Mouse (Mus musculus) forebrain, embryonic 14.5 days (tissue): ENCODE measurements around the gene D430019H16Rik. TPM values are rescaled to one million over a fixed set of nuclear protein-coding genes. Genes with fewer than 3 reads are reported as not detected.

Experiments
- ATAC-seq: fragments of 200-750 bp; cut with Nextera tagmentation; 2 replicates; pipeline ENCODE4 v1.8.0; 2017; ENCODE audit warnings: mild to moderate bottlenecking, moderate library complexity
- DNase-seq: peaks from one replicate; pipeline ENCODE4 v3.0.0-alpha.2; 2015; ENCODE audit warnings: low spot score
- H3K27ac ChIP-seq: fragments of 300-500 bp; sonication (generic); 2 replicates; pipeline ENCODE4 v1.5.1; 2014; ENCODE audit warnings: low read depth, mild to moderate bottlenecking, control low read depth, low read length, moderate library complexity
- H3K27me3 ChIP-seq: fragments of 300-500 bp; sonication (generic); replicated peaks from 2 replicates; pipeline ENCODE4 v1.6.1; 2014; ENCODE audit warnings: low read length, control low read depth, mixed read lengths; ENCODE audit not compliant: control insufficient read depth, insufficient read depth
- H3K36me3 ChIP-seq: fragments of 300-500 bp; sonication (generic); 2 replicates; pipeline ENCODE4 v1.6.1; 2014; ENCODE audit warnings: low read length, control low read depth; ENCODE audit not compliant: control insufficient read depth, insufficient read depth
- H3K4me1 ChIP-seq: fragments of 300-500 bp; sonication (generic); 2 replicates; pipeline ENCODE4 v1.6.1; 2014; ENCODE audit warnings: antibody characterized with exemption, low read length, control low read depth; ENCODE audit not compliant: control insufficient read depth, insufficient read depth
- H3K4me2 ChIP-seq: fragments of 300-500 bp; sonication (generic); 2 replicates; pipeline ENCODE4 v1.6.1; 2014; ENCODE audit warnings: mild to moderate bottlenecking, control low read depth, low read length
- H3K4me3 ChIP-seq: fragments of 300-500 bp; sonication (generic); 2 replicates; pipeline ENCODE4 v1.5.1; 2014; ENCODE audit warnings: low read depth, low read length, control low read depth
- H3K9ac ChIP-seq: fragments of 300-500 bp; sonication (generic); 2 replicates; pipeline ENCODE4 v1.6.1; 2014; ENCODE audit warnings: mild to moderate bottlenecking, low read length, control low read depth, moderate library complexity
- H3K9me3 ChIP-seq: fragments of 300-500 bp; sonication (generic); replicated peaks from 2 replicates; pipeline ENCODE4 v1.6.1; 2016; ENCODE audit warnings: low read length, control low read depth, mixed read lengths; ENCODE audit not compliant: control insufficient read depth
- WGBS: fragments of 180-500 bp; shearing (Covaris S2); extraction: QIAGEN DNeasy Blood & Tissue Kit; methylation state at CpG from one replicate; pipeline ENCODE4 v1.1.7; 2014; 5-methylcytosine and 5-hydroxymethylcytosine counted together
- polyA plus RNA-seq: library from polyadenylated mRNA; unstranded; fragments of >200 nt; fragmentation: Nextera tagmentation; extraction: Ambion mirVana; gene quantifications from 2 replicates; pipeline ENCODE4 v1.2.1, GENCODE M21; 2014

The D430019H16Rik gene
- polyA plus RNA-seq, 1 experiment from 2014 or later = 19.4 TPM

GRCm38 (mm10) chr12:105523737-105524136 is 70.1 kb downstream of the D430019H16Rik start:
- Histone ChIP-seq H3K4me3 (no peak overlapping the region), H3K4me1 (no peaks in the 10 kb centered on the region), H3K4me2 (no peak overlapping the region), H3K27ac (no peak overlapping the region), H3K9me3 (no peaks in the 10 kb centered on the region), H3K9ac (no peak overlapping the region), H3K27me3 (no peaks in the 10 kb centered on the region), H3K36me3 (no peaks in the 10 kb centered on the region)
- WGBS = 71% methylated on average over 2 of the region's 2 CpGs
- ATAC-seq (no peak), DNase-seq (no peak)

GRCm38 (mm10) chr12:105526186-105526585 is 72.5 kb downstream of the D430019H16Rik start:
- DNase-seq (no peak), ATAC-seq (no peak)
- 93% methylated on average over 3 of the region's 3 CpGs for WGBS
- Histone ChIP-seq H3K4me3 (no peak overlapping the region), H3K36me3 (no peaks in the 10 kb centered on the region), H3K27me3 (no peaks in the 10 kb centered on the region), H3K4me2 (no peak overlapping the region), H3K4me1 (no peaks in the 10 kb centered on the region), H3K9ac (no peak overlapping the region), H3K27ac (no peak overlapping the region), H3K9me3 (no peaks in the 10 kb centered on the region)

GRCm38 (mm10) chr12:105526829-105527228 is 73.2 kb downstream of the D430019H16Rik start:
- no peak overlapping the region for H3K4me2 ChIP-seq
- DNase-seq (peak; percentile 20), ATAC-seq (no peak)
- H3K9ac ChIP-seq = no peak overlapping the region
- H3K4me1 ChIP-seq = no peaks in the 10 kb centered on the region
- H3K9me3 ChIP-seq = no peaks in the 10 kb centered on the region
- 64% methylated on average over 5 of the region's 5 CpGs for WGBS
- H3K27ac ChIP-seq = no peak overlapping the region
- no peak overlapping the region for H3K4me3 ChIP-seq
- H3K27me3 ChIP-seq = no peaks in the 10 kb centered on the region
- no peaks in the 10 kb centered on the region for H3K36me3 ChIP-seq

- DNase-seq (no peak), ATAC-seq (no peak)
- no peaks in the 10 kb centered on the region for H3K4me1 ChIP-seq
- H3K27me3 ChIP-seq = no peaks in the 10 kb centered on the region
- no peak overlapping the region for H3K4me3 ChIP-seq
- H3K36me3 ChIP-seq = no peaks in the 10 kb centered on the region
- no peak overlapping the region for H3K27ac ChIP-seq
- no peaks in the 10 kb centered on the region for H3K9me3 ChIP-seq
- WGBS = 67% methylated on average over 9 of the region's 9 CpGs
- no peak overlapping the region for H3K4me2 ChIP-seq
- no peak overlapping the region for H3K9ac ChIP-seq
Observed at GRCm38 (mm10) chr12:105529545-105529944, 75.9 kb downstream of the D430019H16Rik start.

GRCm38 (mm10) chr12:105531724-105532371 is 78.2 kb downstream of the D430019H16Rik start:
- Histone ChIP-seq H3K36me3 (no peaks in the 10 kb centered on the region), H3K27ac (no peak overlapping the region), H3K4me1 (no peaks in the 10 kb centered on the region), H3K27me3 (no peaks in the 10 kb centered on the region), H3K4me3 (no peak overlapping the region), H3K4me2 (no peak overlapping the region), H3K9me3 (no peaks in the 10 kb centered on the region), H3K9ac (no peak overlapping the region)
- DNase-seq (no peak), ATAC-seq (no peak)
- WGBS = 56% methylated on average over 8 of the region's 8 CpGs

- DNase-seq = no peak
- H3K4me1 ChIP-seq = no peaks in the 10 kb centered on the region
- ATAC-seq = no peak
- WGBS = 88% methylated on average over 4 of the region's 4 CpGs
- no peak overlapping the region for H3K9ac ChIP-seq
- no peak overlapping the region for H3K4me3 ChIP-seq
- H3K9me3 ChIP-seq = no peaks in the 10 kb centered on the region
- H3K4me2 ChIP-seq = no peak overlapping the region
- H3K27ac ChIP-seq = no peak overlapping the region
- no peaks in the 10 kb centered on the region for H3K27me3 ChIP-seq
- no peaks in the 10 kb centered on the region for H3K36me3 ChIP-seq
Observed at GRCm38 (mm10) chr12:105534842-105535241, 81.2 kb downstream of the D430019H16Rik start.

GRCm38 (mm10) chr12:105535968-105536760 is 82.5 kb downstream of the D430019H16Rik start:
- no peaks in the 10 kb centered on the region for H3K4me1 ChIP-seq
- H3K27ac ChIP-seq = no peak overlapping the region
- H3K9me3 ChIP-seq = no peaks in the 10 kb centered on the region
- ATAC-seq (no peak), DNase-seq (no peak)
- no peaks in the 10 kb centered on the region for H3K27me3 ChIP-seq
- WGBS = 82% methylated on average over 13 of the region's 13 CpGs
- no peak overlapping the region for H3K4me2 ChIP-seq
- no peaks in the 10 kb centered on the region for H3K36me3 ChIP-seq
- H3K9ac ChIP-seq = no peak overlapping the region
- H3K4me3 ChIP-seq = no peak overlapping the region

GRCm38 (mm10) chr12:105537162-105537561 is 83.5 kb downstream of the D430019H16Rik start:
- DNase-seq = no peak
- no peak overlapping the region for H3K4me3 ChIP-seq
- H3K4me2 ChIP-seq = no peak overlapping the region
- WGBS = 72% methylated on average over 5 of the region's 5 CpGs
- H3K4me1 ChIP-seq = no peaks in the 10 kb centered on the region
- no peak overlapping the region for H3K27ac ChIP-seq
- no peak for ATAC-seq
- no peaks in the 10 kb centered on the region for H3K27me3 ChIP-seq
- H3K9ac ChIP-seq = no peak overlapping the region
- H3K9me3 ChIP-seq = no peaks in the 10 kb centered on the region
- H3K36me3 ChIP-seq = no peaks in the 10 kb centered on the region

GRCm38 (mm10) chr12:105539649-105540048 is 86.0 kb downstream of the D430019H16Rik start:
- 94% methylated on average over 10 of the region's 10 CpGs for WGBS
- Histone ChIP-seq H3K4me1 (no peaks in the 10 kb centered on the region), H3K27ac (no peak overlapping the region), H3K36me3 (no peaks in the 10 kb centered on the region), H3K4me3 (no peak overlapping the region), H3K4me2 (no peak overlapping the region), H3K9me3 (no peaks in the 10 kb centered on the region), H3K9ac (no peak overlapping the region), H3K27me3 (no peaks in the 10 kb centered on the region)
- ATAC-seq (no peak), DNase-seq (no peak)
